Mouse (Mus musculus) spleen, adult 10 weeks (tissue): Measurements from ENCODE around the gene Olfr1226. TPM values are rescaled to one million over a fixed set of nuclear protein-coding genes. Genes with fewer than 3 reads are reported as not detected.

Experiments used
- polyA plus RNA-seq: library from polyadenylated mRNA; stranded (reverse); fragments of 350-450 nt; fragmentation: Illumina TruSeq; extraction: RNeasy Lipid Tissue Mini Kit (QIAGEN cat#74804); gene quantifications from one replicate; pipeline ENCODE4 v1.2.3, GENCODE M21; 2015; ENCODE audit warnings: low replicate concordance; ENCODE audit not compliant: insufficient read depth

The Olfr1226 gene
- polyA plus RNA-seq = not detected

GRCm38 (mm10) chr2:89199948-89200347 is at the start of gene Olfr1226:
Gene Olfr1226 (minus strand): TSS chr2:89200048.

GRCm38 (mm10) chr2:89174569-89174968 is 25.3 kb downstream of the Olfr1226 start, which contains the start of gene Olfr1225:
Gene Olfr1225 (minus strand): TSS chr2:89174669.

GRCm38 (mm10) chr2:89163991-89164390 is 35.9 kb downstream of the Olfr1226 start, which contains the start of gene Olfr1224-ps1:
Gene Olfr1224-ps1 (minus strand): TSS chr2:89164091.

DNA sequence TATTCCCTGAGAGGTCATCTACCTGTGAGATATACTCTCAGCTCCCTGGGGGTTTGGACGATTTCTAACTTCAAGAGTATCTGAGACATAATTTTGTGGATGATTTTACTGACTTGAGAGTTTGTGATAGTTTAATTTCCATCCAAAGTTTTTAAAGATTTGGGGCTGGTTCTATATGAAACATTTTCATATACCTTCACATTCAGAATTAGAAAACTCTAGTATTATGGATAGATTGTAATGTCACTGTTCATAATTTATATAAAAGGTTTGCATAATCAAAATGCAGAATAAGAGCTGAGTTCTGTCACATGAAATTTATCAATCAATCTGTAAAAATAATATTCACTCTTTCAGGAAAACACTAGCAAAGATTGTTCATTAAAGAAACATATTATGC is 48.4 kb downstream of the Olfr1226 start, which contains the start of gene Olfr1223:
Gene Olfr1223 (minus strand): TSS at position 101 of the 400 bp plus-strand sequence.

Other genes starting within 250 kb of the Olfr1226 start
- not detected for gene Olfr1212, start 246.1 kb downstream of the Olfr1226 start, polyA plus RNA-seq
- gene Gm13762, start 219.8 kb downstream of the Olfr1226 start, polyA plus RNA-seq = not detected
- not detected for gene Olfr1214, start 207.4 kb downstream of the Olfr1226 start, polyA plus RNA-seq
- not detected for gene Olfr1215, start 193.1 kb downstream of the Olfr1226 start, polyA plus RNA-seq
- gene Olfr1216, start 181.7 kb downstream of the Olfr1226 start, polyA plus RNA-seq = not detected
- not detected for gene Olfr1217, start 168.0 kb downstream of the Olfr1226 start, polyA plus RNA-seq
- gene Olfr1218, start 138.9 kb downstream of the Olfr1226 start, polyA plus RNA-seq = not detected
- not detected for gene Olfr1219, start 116.5 kb downstream of the Olfr1226 start, polyA plus RNA-seq
- gene Olfr1220, start 93.2 kb downstream of the Olfr1226 start, polyA plus RNA-seq = not detected
- not detected for gene Olfr1221, start 82.8 kb downstream of the Olfr1226 start, polyA plus RNA-seq
- gene Olfr1222, start 67.0 kb downstream of the Olfr1226 start, polyA plus RNA-seq = not detected
- gene Olfr1223, start 48.5 kb downstream of the Olfr1226 start, polyA plus RNA-seq = not detected
- gene Olfr1224-ps1, start 36.0 kb downstream of the Olfr1226 start, polyA plus RNA-seq = not detected
- gene Olfr1225, start 25.4 kb downstream of the Olfr1226 start, polyA plus RNA-seq = not detected
- gene Olfr1228, start 54.0 kb upstream of the Olfr1226 start, polyA plus RNA-seq = not detected
- not detected for gene Olfr1229, start 88.0 kb upstream of the Olfr1226 start, polyA plus RNA-seq
- not detected for gene Olfr1230, start 97.2 kb upstream of the Olfr1226 start, polyA plus RNA-seq
- gene Olfr1231, start 107.0 kb upstream of the Olfr1226 start, polyA plus RNA-seq = not detected
- gene Olfr1232, start 129.6 kb upstream of the Olfr1226 start, polyA plus RNA-seq = not detected
- gene Olfr1233, start 142.3 kb upstream of the Olfr1226 start, polyA plus RNA-seq = not detected
- gene Olfr1234, start 164.8 kb upstream of the Olfr1226 start, polyA plus RNA-seq = not detected
- gene Olfr1238, start 209.6 kb upstream of the Olfr1226 start, polyA plus RNA-seq = not detected
- not detected for gene Olfr1239, start 220.4 kb upstream of the Olfr1226 start, polyA plus RNA-seq
- gene Olfr1240, start 243.0 kb upstream of the Olfr1226 start, polyA plus RNA-seq = not detected